Mouse (Mus musculus) cerebellum, adult 9-11 months (tissue): ENCODE measurements around the gene Mtus2.

Source experiments
- DNase-seq: peaks from one replicate; pipeline ENCODE4 v3.0.0; 2022

Gene Mtus2

GRCm38 (mm10) chr5:147958552-147958951, 1.4 kb downstream of the Mtus2 start:
- peak; percentile 54 for DNase-seq

GRCm38 (mm10) chr5:147959088-147959487, 2.0 kb downstream of the Mtus2 start:
- peak; percentile 84 for DNase-seq

DNA sequence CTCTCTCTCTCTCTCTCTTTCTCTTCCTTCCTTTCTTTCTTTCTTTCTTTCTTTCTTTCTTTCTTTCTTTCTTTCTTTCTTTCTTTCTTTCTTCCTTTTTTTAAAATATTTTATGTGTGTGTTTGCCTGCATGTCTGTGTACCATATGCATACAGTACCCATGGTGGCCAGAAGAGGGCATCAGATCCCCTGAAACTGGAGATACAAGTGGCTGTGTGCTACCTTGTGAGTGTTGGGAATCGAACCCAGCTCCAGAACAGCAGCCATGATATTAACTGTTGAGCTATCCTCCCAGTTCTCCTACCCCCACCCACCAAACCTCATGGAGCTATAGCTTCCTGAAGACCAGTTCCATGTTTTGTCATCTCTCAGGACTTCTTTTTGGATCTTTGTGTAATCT, 3.7 kb downstream of the Mtus2 start:
- DNase-seq: peak; percentile 58

DNA sequence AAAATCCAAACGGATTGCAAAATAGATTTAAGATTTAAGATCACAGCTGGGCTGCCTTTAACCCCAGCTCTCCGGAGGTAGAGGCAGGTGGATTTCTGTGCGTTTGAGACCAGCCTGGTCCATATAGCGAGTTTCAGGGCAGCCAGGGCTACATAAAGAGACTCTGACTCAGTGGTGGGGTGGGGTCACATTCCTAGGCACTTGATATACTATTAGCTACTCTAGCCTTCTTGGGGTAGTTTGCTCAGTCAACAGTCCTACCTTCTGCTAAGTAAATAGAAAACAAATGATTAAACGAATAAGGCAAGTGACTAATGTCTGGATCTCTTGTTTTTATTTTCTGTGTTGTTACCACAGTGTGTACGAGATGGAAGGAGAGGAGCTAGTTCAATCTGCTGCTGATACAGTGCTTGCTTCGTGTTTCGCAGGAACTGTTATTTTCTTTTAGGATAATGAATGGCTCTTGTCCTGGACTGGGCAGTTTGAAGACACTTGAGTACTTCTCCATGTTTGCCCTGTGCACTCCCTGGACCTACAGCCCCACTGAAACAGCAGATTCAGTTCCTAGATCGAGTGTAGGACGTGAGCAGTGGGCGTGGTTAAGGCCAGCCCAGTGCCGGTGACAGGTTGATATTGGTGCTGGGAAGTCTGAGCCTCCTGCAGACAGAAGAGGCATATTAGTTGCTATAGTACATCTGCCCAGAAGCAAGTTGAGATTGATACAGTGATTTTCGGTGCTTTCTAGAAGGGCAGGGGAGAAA, 6.9 kb downstream of the Mtus2 start:
- DNase-seq: no peak

DNA sequence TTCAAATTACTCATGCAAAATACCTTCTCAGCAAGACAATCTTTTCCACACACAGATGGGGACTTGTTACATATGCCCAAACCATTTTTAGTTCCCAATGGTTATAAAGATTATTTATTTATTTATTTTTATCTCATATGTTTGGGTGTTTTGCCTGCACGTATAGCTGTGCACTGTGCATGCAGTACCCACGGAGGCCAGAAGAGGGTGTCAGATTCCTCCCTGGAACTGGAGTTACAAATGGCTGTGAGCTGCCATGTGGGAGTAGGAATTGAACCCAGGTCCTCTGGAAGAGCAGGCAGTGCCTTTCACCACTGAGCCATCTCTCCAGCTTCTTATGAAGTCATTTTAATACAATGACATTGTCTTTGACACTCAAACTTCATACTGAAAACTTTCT, 7.7 kb downstream of the Mtus2 start:
- no peak for DNase-seq

GRCm38 (mm10) chr5:147966646-147967045, 9.5 kb downstream of the Mtus2 start:
- peak; percentile 52 for DNase-seq

DNA sequence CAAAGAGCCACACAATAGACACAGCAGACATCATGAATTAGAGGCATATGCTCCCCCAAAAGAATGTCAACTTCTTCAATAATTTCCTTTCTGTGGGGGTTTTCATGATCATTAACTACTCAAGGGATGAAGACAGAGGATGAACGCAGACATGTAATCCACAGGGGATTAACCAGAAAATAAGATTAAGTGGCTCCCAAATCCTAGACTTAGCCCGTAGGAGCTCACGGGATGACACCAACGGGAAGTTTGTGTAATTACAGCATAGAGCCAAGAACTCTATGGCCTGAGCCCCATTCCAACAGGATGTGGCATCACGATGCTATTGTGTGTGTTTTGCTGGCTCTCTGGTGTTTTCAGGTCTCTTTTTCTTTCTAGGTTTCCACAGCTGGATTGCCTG, 12.4 kb downstream of the Mtus2 start:
- DNase-seq: no peak

- DNase-seq: no peak
Measured at GRCm38 (mm10) chr5:147976001-147976400, 18.9 kb downstream of the Mtus2 start.

DNA sequence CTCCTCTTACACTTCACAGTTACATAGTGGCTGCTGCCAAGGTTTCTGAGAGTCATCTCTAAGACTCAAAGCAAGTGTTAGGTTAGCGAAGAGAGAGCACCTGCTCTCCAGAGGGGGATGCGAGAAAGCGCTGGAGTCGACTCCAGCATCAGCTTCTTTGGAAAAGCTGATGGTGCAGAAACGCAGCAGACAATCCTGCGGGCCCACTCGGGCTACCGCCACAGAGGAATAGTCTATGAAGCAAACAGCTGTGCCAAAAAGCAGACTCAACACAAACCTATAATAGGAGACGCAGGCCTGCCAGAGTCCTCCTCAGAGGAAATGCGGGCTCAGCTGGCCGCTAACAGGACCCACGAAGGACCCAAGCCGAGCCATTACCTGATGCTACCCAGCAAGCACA, 23.5 kb downstream of the Mtus2 start:
- no peak for DNase-seq

GRCm38 (mm10) chr5:147990289-147990688, 33.2 kb downstream of the Mtus2 start:
- no peak for DNase-seq

DNA sequence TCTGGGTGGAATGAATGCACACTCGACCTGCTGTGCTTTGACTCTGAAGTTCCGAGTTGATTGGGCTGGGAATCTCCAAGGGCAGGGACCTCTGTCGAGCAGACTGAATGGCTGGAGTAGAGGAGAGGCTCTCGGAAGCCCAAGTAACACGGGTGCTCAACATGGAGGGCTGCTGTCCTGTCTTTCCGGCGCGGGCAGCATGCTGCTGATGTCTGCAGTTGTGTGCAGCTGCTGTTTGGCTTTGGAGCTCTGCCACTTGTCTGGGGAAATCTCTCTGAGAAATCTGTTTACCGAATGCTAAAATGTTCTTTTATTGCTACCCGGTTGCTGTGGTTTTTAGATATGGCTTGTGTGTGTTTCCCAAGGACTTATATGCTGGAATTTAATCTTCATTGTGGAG, 33.7 kb downstream of the Mtus2 start:
- no peak for DNase-seq

GRCm38 (mm10) chr5:147992581-147993378, 35.7 kb downstream of the Mtus2 start:
- no peak for DNase-seq

DNA sequence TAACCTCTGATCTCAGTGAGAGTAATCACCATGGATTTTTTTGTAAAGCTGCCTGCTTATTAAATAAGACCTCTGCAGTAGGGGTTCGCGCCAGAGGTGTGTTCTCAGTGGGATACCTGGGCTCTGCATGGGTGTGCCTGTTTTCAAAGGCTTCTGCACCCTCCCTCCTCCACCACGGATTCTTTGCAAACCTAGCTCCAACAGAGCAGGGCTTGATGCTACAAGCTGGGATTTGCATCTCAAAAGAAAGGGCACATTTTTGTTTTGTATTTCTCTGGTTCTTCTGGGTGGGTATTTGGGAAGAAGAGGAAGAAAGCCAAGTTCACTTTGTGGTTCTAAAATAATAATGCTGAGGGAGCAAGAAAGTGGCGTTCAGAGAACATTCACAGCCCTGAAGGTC, 48.1 kb downstream of the Mtus2 start:
- no peak for DNase-seq

DNA sequence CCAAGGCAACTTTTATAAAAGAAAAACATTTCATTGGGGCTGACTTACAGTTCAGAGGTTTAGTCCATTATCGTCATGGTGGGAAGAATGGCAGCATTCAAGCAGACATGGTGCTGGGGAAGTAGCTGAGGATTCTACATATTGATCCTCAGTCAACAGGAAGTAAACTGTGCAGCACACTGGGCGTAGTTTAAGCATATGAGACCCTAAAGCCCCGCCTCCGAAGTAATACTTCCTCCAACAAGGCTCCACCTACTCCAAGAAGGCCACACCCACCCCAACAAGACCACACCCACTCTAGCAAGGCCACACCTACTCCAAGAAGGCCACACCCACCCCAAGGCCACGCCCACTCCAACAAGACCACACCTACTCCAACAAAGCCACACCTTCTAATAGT, 55.0 kb downstream of the Mtus2 start:
- DNase-seq: no peak

- DNase-seq: no peak
Measured at GRCm38 (mm10) chr5:148014133-148014854, 57.2 kb downstream of the Mtus2 start.

DNA sequence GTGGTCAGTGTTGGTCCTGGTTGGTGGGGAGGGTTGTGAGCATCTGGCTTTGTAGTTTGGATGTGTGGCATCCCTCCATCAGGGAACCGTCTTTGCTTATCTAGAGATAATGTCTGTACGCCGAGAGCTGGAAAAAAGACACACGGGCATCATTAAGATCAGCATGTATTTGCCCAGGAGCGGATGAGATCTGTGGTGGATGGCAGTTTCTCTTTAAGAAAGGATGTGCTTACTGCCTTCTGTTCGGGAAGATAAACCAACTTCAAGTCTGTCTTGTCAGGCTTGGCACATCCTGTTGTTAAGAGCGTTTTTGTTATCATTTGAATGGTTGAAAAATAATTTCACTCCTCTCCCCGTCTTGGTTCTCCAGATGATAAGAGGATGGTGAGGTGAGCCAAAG, 58.3 kb downstream of the Mtus2 start:
- no peak for DNase-seq

GRCm38 (mm10) chr5:148017371-148017770, 60.3 kb downstream of the Mtus2 start:
- DNase-seq: no peak

DNA sequence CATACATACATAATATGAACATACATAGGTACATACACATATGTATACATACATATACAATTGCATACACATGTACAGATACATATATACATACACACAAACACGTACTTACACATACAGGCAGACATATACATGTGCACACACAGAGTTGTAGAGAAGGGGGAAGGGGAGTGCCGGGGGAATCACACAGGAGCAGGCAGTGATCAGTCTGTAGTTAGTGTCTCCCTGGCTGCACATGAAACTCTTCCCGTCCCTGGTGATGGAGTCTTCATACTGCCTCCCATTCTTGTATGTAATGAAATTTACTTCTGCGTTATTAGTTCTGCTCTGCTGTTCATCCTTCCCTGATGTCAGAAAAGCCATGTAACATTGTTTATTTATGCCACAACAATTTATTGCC, 65.7 kb downstream of the Mtus2 start:
- no peak for DNase-seq

DNA sequence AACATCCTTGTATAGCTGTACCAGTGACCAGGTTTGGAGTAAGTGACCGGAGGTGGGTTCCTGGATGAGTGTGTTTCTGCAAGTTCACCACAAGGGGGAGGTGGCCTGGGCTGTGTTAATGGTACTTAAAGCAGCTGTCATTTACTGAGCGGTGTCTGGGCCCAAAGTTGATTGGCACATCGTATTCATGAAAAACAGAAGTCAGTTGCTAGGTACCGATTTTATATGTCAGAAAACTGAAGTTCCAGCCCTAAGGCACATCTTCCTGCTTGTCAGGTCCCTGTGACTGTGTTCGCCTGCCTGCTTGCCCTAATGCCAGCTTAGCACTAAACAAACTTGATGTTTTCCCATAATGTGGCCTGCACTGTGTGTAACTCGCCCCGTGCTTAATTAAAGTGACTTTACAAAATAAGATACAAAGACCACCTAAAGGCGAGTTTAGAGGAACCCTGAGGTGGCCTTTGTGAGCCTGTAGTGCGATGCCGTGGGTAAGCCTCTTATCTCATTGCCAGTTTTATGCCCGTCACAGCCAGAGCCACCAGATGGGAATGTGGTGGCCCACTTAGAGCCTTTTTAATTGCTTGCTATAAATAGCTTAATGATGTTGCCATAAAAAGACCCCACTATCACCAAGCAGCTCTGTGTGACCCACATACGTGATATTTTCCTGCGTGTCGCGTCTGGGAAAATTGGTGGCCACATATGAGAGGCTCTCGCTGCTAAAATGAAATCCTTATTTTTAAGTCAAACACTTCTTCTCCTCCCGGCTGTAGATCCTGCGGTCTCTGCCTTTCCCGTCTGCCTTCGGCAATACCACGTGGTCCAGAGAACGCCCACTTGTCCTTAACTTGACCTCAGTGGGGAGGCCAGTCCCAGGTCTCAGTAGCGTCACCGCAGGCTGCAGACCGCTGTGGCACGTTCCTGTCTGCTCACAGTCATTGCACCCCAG, 69.6 kb downstream of the Mtus2 start:
- peak; percentile 62 for DNase-seq

- peak; percentile 57 for DNase-seq
Measured at GRCm38 (mm10) chr5:148027985-148028384, 70.9 kb downstream of the Mtus2 start.

DNA sequence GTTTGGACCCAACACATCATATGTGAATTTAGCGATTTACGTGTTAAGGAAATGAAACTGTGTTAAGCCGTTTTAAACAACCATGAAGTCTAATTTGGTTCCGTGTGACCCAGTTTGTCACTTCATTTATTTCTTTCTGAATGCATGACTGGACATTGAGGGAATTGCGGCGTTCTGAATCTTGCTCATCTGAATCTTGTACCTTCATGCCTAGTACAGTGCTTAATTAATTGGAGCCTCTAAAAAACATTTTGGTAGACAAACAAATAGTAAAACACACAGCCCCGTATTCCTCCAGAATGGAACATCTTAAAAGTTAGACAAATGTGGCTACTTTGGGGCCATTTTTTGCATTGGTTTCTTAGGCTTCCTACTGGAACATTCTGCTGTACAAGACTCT, 84.5 kb downstream of the Mtus2 start:
- no peak for DNase-seq

GRCm38 (mm10) chr5:148048200-148048599, 91.1 kb downstream of the Mtus2 start:
- DNase-seq: peak; percentile 86

- DNase-seq: peak; percentile 54
Measured at GRCm38 (mm10) chr5:148049304-148049703, 92.2 kb downstream of the Mtus2 start.
